Mouse (Mus musculus) spleen, embryonic (tissue): Measurements from ENCODE around the gene Lgr6.

Experiments
- CTCF ChIA-PET: fragments of 350-600 bp; sonication (Branson Sonifier 250); formaldehyde crosslinking; loops from one replicate; lab custom pipeline; 2022; lab: Charles Lee

The Lgr6 gene

DNA sequence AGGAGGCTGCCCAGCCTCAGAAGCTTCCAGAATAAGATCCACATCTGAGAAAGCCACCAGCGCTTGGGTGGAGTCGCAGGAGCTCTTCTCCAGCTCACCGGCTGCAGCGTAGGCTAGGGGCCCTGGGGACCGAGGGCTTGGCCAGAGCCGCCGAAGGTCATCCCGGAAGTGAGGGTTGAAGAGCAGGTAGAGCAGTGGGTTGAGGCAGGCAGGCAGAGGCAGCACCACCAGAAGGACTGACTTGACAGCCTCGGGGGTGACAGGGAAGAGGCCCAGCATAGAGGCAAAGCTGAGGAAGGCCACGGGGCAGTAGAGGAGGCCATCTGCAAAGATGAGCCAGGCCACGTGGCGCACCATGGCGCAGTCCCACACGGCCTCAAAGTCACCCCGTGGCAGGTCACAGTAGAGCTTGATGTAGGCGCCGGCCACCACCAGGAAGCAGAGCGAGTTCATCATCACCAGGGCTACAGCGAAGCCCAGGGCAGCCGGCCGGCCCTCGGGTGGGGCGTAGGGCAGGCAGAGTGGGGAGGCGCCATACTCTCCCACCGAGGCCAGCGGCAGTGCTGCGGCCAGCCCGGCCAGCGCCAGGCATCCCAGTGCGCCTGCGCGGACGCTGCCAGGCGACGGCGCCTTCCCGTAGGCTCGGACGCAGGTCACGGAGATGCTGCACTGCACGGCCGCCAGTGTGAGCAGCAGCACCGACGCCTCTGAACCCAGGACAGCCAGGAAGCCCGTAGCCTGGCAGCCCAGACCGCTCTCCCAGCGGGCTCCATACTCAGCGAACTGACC is 117.7 kb downstream of the Lgr6 start:
- CTCF ChIA-PET = interaction anchor here (0.7 kb wide), 1 partner anchor 121 kb away, joined by 17 read pairs; no protein-coding TSS in a partner anchor

DNA sequence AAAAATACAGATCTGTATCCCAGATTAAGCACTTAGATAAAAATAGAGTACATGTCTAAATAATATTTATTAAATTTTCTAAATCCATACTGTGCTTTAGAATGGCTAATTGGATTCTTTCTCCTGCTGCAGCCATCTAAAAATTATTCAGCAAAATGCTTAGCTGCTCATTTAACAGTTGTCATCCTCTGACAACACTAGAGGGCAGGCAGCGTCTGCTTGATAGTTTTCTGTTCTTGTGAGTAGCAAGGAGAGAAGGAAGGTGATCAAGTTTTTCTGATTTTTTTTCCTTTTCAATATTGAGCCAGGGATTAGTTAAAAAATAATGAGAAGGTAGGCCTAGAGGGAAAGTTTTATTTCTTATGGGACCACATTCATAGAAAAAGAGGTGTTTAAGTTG is 132.2 kb downstream of the Lgr6 start:
- CTCF ChIA-PET = no interaction called here

DNA sequence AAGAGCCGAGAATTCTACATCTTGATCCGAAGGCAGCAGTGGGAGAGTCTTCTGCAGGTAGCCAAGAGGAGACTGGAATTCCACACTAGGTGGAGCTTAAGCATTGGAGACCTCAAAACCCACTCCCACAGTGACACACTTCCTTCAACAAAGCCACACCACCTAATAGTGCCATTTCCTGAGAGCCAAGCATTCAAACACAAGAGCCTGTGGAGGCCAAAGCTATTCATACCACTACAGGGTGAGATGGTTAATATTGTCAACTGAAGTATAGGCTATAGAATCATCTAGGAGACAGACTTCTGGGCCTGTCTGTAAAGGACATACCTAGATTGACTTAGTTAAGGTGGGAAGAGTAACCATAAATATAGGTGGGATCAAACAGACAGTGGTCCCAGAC is 139.6 kb downstream of the Lgr6 start:
- CTCF ChIA-PET = interaction anchor here (1.2 kb wide), 1 partner anchor 9 kb away, joined by 3 read pairs; no protein-coding TSS in a partner anchor

DNA sequence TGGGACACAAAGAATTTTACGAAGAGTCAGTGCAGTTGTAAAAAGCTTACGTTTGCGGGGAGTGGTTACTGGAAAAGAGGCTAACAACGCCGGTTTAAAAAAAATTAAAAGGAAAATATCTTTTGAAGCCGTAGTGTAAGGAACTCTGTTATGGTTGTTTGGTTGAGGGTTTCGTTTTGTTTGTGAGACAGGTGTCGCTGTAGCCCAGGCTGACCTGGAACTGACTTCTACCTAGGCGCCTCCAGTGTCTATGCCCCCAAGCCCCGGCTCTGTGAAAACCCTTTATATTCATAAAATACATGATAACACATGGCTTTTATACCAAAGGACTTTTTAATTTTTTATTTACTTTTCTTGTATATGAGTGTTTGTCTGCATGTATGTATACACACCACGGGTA is 142.3 kb downstream of the Lgr6 start:
- CTCF ChIA-PET = interaction anchor here (0.6 to 0.9 kb wide), 3 partner anchors 53 to 1800 kb away, joined by 3 to 12 read pairs (median 6); no protein-coding TSS in a partner anchor

DNA sequence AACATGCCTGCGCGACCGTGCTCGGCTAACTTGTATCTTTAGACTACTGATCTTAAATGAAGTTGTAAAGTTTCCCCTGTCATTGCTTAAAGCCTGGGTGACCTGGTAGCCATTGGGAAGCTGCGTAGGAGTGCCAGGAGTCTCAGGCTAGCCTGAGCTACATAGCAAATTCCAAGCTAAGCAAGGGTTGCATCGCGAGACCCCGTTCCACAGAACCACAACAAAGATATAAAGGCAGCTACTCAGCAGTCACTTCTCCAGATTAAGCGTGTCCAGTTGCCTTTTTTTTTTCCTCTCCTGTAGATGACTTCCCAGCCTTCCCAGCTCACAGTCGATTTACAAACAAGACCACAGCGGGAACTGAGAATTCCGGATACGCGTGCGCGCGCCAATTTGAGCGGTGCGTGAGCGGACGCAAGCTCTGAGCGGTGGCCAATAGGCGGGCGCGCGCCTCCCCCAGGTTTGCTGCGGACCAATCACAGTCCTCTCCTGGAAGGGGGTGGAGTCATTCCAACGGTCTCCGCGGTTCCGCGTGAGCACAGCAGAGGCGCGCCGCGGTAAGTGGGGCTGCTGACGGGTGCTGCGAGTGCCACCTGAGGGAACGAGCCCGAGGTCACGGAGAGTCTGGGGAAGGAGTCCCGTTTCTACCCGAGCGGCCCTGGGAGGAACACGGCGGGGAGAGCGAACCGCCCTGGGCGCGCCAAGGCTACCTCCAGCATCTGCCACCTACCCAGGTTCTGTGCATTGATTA is 142.8 kb downstream of the Lgr6 start, which contains the start of gene Ube2t:
Gene Ube2t (plus strand): TSS at position 513 of the 751 bp plus-strand sequence.
- CTCF ChIA-PET = interaction anchor here (0.6 to 0.9 kb wide), 2 partner anchors 151 to 185 kb away, joined by 3 to 6 read pairs; no protein-coding TSS in a partner anchor

DNA sequence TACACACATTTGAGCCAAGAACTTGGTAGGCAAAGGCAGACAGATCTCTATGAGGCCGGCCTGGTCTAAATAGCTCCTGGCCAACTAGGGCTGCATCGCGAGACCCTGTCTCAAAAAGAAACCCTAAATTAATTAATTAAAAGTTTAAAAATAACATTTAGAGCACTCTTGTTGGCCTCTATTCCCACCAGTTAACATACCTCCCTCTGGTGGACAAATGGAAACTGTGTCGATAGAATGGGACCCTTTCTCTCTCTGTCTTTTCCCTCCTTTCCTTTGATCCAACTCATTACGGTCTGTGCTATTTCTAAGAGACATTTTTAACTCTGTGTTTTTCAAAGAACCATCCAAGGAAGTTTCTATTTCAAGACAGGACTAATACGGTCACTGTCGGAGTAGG is 144.4 kb downstream of the Lgr6 start:
- CTCF ChIA-PET = no interaction called here

DNA sequence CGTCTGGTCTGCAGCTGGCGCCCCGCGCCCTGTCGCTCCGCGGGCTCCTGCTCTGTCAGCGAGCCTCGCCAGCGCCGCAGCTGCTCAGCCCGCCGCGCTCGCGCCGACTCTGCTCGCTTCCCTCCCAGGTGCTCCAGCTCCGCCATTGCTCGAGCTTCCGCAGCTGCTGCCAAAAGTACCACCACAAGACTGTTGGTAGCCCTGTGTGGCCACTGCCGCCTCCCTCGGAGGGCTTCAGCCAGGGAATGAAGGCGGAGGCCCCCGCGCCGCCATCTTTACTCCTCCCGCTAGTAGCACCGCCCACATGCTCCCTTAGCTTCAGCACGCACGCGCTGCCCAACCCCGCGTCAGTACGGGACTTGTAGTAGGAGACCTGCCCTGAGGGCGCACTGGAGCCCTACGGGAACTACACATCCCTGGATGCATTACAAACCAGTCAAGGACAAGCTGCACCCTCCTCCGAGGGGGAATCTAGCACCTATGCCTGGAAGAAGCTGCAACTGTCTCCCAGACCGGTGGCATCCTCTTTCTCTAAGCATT is 149.4 kb downstream of the Lgr6 start, which contains the start of gene Ppp1r12b:
Gene Ppp1r12b (minus strand): TSS at position 306 of the 540 bp plus-strand sequence.
- CTCF ChIA-PET = interaction anchor here (1.4 kb wide), 1 partner anchor 10 kb away, joined by 3 read pairs; no protein-coding TSS in a partner anchor

DNA sequence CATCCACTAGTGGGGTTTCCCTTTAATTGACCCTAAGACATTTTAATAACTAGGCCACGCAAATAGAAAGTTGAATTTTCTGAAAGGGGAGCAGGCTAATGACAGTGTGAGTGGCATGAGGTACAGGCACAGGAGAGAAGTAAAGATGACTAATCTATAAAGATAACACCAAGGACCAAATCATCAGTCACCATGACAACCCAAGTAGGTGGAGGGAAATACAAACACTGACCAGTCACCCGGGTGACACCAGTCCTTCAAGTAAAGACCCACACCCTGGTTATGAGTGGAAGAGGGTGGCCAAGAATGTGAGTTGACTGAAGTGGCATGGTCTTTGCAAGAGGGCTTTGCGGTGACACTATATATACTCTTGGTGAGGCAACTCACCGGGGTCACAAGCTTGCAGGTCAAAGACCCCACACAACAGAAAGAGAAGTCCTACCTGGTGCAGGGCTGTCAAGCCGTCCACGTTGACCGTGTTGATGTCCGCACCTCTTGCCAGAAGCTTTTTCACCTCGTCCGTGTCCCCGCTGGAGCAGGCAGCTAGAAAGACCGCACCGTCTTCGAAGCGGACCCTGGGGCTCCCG is 149.9 kb downstream of the Lgr6 start:
- CTCF ChIA-PET = no interaction called here

DNA sequence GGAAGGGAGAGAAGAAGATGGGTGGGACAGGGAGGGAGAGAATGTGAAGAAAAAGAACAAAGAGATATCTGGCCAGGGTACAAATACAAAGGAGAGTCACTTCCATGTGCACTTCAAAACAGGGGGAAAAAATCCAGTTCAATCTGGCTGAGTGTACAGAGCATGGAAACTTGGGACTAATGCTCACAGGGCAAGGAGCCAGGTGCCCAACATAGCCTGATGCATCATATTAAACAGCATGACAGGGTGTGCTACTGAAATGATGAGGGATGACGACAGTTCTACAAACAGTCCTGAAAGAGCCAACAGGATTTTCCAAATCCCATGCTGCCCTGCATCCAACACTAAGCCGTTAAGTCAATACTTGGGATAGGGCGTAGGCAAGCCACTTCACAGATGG is 155.1 kb downstream of the Lgr6 start:
- CTCF ChIA-PET = no interaction called here

DNA sequence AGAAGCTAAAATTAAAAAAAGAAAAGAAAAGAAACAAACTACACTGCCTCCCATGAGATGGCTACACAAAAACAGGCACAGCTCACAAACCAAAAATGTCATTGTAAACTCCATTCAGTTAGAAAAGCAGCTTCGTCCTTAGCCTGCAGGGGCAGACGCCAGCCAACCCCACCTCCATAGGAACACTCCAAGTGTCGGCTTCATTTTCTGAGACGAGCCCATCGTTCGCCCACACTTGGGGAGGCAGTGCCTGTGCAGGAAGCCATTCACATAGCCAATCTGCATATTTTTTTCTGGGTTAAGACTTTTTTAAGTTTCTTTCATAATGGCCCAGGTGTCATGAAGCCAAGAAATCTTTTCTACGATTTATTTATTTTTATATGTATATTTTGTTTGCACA is 157.5 kb downstream of the Lgr6 start:
- CTCF ChIA-PET = no interaction called here

DNA sequence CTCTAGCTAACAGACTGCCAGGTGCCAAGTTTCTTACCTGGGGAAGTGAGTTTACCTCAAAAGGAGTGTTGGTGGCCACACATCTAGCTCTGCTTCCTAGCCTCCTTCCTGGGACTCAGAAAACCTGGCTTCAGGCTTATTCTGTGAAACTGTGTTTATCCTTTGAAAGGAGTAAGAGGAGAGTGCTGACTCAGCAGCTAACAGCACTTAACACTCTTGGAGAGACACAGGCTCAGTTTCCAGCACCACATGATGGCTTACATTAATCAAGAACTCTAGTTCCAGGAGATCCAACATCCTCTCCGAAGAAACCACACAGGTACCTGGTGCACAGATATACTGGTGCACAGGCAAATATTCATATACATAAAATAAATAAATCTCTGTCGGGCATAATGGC is 162.2 kb downstream of the Lgr6 start:
- CTCF ChIA-PET = no interaction called here

DNA sequence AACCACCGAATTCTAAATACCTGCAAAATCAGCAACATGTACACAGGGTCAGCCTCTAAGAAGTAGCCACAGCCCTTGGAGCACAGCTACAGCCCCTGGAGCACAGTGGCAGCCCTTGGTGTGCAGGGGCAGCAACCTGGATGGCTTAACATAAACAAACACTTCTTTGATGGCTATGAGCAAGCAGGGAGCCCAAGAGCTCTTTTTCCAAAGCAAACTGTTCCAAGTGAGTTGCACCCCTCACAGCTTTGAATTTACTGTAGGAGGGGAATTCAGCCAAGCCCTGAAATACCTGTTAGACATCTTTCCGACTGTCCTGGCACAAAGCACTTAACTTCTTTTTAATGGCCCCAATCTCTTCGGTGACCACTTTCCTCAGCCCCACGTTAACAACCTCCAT is 164.2 kb downstream of the Lgr6 start:
- CTCF ChIA-PET = no interaction called here

DNA sequence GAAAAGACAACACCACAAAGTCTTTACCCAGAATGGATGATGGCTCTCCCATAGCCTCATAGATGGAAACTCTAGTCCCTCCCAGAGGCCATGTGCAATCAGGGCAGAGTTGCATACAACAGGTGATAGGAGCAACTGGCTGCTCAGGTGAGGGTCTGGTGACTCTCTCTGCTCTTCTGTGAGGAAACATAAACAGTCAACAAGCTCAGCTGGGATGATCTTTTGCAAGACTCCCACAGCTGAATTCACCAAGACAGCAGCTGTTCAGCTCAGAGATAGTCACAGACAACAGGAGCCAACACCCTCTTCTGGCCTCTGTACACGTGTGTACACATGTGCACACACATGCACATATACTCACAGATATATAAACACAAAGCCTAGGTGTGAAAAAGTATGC is 166.8 kb downstream of the Lgr6 start:
- CTCF ChIA-PET = no interaction called here

DNA sequence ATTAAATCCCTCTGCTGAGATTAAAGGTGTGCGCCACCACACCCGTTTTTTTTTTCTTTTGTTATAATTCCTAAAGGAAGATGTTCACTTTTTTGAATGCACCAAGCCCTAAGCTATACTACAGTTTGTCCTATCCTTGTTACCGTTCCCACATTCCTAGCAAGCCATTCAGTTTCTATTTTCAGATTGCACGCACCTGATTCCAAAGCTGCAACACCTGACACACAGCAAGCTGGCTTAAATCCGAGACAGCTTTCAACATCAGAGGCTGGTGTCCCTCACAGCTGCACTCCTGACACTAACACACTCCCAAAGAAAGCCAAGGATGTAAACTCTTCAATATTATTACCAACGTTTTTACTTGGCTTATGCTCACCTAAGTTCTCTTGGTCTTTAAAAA is 168.7 kb downstream of the Lgr6 start:
- CTCF ChIA-PET = no interaction called here
